In the genomic region with DNA sequence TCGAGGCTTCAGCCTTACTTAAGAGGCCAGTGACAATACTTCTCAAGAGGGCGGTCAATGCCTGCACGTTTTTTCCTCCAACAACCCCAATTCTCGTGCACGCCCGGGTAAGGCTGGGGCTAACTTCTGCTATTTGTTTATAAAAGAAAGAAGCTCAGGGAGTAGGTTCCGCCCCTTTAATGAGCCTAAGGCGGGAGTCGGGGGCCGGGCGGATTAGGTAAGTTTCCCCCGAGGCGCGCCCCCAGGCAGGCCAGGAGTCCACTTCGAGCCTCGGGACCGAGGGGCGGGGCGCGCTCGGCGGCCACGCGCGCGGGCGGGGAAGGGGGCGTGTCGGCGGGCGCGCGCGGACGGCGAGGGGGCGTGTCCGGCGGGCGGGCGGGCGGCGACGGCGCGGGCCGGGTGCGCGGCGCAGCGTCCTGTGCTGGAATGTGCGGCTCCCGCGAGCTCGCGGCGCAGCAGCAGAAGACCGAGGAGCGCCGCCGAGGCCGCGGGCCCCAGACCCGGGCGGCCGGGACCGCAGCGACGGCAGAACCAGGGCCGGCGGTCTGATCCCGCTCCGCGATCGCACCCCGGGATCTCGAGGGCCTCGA, we compare ENCODE assay signal across 8 mouse cellular contexts. TPM values are rescaled to one million over a fixed set of nuclear protein-coding genes. Genes with fewer than 3 reads are reported as not detected.
DNase-seq lines count a peak whose midpoint lies in the region; ATAC-seq lines count a peak whose summit lies in the region.

Rest (plus strand) TSS at position 411 of the 590 bp plus-strand sequence.

- ATAC-seq in hematopoietic stem cell, adult 5-6 weeks (replicated peaks in 1 of 2; ENCODE audit: insufficient read depth in 1 of 2, low FRiP score in 2 of 2, low TSS enrichment in 1 of 2, low read depth in 1 of 2, poor library complexity in 2 of 2, severe bottlenecking in 2 of 2), result peak; percentile 74 to 83

- DNase-seq in T-cell, adult 2 months (ENCODE audit: low spot score), result peak; percentile 51
- DNase-seq in cerebellum, adult 9-10 months, result peak; percentile 37
- peak; percentile 74 for DNase-seq in forelimb bud, embryonic 11.5 days (ENCODE audit: low read depth, low spot score)
- peak; percentile 44 to 54 for DNase-seq in layer of hippocampus, postnatal 14 days (ENCODE audit: low spot score in 2 of 2)
- peak; percentile 85 to 91 for DNase-seq in lung, postnatal 4 days
- peak; percentile 67 for DNase-seq in retina, postnatal 7 days (ENCODE audit: low read depth, low spot score)
- peak; percentile 76 for DNase-seq in urinary bladder, postnatal 14 days (ENCODE audit: low spot score)

RNA-seq across cellular contexts. Expression of gene Rest, which starts in this region (rescaled TPM):
- 65.3 and 81.2 TPM in 2 replicates for total RNA-seq in hematopoietic stem cell, adult 5-6 weeks (2017)
- total RNA-seq in layer of hippocampus, postnatal 14 days (2021), result 1 to 10 TPM; 5.2 to 5.5 TPM

Comparison
In these comparisons a context has a peak if more than half of its experiments do, and no peak if none do; other contexts are left out.
1. Peak in every context shown above with its lines: DNase-seq and ATAC-seq.
2. RNA of gene Rest (total RNA-seq): 65.3 to 81.2 TPM in hematopoietic stem cell, adult 5-6 weeks; 5.2 to 5.5 TPM in layer of hippocampus, postnatal 14 days; every median in the first group is over 10 times any median in the second.
3. DNase-seq: peak in every context shown above with its lines; median percentile 88 in lung, postnatal 4 days; 76 in urinary bladder, postnatal 14 days; 74 in forelimb bud, embryonic 11.5 days; 67 in retina, postnatal 7 days; 51 in T-cell, adult 2 months; 49 in layer of hippocampus, postnatal 14 days; 37 in cerebellum, adult 9-10 months.